Comparison of ENCODE assay signal across 23 mouse cellular contexts in the genomic region with DNA sequence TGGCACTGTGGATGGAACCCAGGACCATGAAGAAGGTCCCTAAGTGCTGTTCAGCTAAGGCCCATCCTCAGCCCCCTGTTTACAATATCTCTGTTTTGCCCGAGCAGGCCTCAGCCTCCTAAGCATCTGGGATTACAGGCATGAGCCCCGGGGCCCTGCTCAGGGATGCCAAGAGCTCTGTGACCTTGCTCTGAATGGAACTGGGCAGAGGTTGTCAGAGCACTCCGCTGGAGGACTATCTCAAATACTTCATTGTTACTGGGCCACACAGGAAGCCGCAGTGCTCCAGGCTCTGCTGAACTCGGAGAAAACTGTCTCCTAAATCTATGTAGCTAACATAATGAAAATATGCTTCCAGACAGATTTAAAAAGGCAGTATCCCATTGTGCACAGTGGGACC.
DNase-seq lines count a peak whose midpoint lies in the region; ATAC-seq lines count a peak whose summit lies in the region.
"Had no signal": no experiment of that assay in that cellular context is flagged by ENCODE, and none has a peak within 500 bp of the region (broad histone marks: within the 10 kb centered on the region; RNA-seq: fewer than 3 reads in every experiment).

No protein-coding gene starts in this region.

- peak overlapping the region; percentile 27 for H3K27ac ChIP-seq in forebrain, embryonic 10.5 days
- H3K27ac ChIP-seq in forebrain, embryonic 14.5 days (ENCODE audit: low read depth, low read length) = no peak overlapping the region
- H3K27ac ChIP-seq in heart, embryonic 16.5 days (ENCODE audit: low read length) = peak overlapping the region; percentile 41
- no peak overlapping the region for H3K27ac ChIP-seq in kidney, embryonic 15.5 days
- H3K27ac ChIP-seq: forebrain, embryonic 12.5 days; hindbrain, embryonic 14.5 days; limb, embryonic 12.5 days; neural tube, embryonic 15.5 days; stomach, postnatal 0 days had no signal

- H3K27me3 ChIP-seq in forebrain, embryonic 10.5 days (ENCODE audit: poor library complexity, severe bottlenecking) = no peaks in the 10 kb centered on the region
- H3K27me3 ChIP-seq in forebrain, embryonic 14.5 days (replicated peaks; ENCODE audit: control insufficient read depth, insufficient read depth, low read length) = no peaks in the 10 kb centered on the region
- H3K27me3 ChIP-seq in heart, embryonic 16.5 days (ENCODE audit: control insufficient read depth, insufficient read depth, low read length) = no peaks in the 10 kb centered on the region
- peaks cover 10% of the 10 kb centered on the region for H3K27me3 ChIP-seq in kidney, embryonic 15.5 days
- H3K27me3 ChIP-seq: limb, embryonic 12.5 days; neural tube, embryonic 15.5 days had no signal

- no peak overlapping the region for H3K4me3 ChIP-seq in forebrain, embryonic 10.5 days
- no peak overlapping the region for H3K4me3 ChIP-seq in forebrain, embryonic 14.5 days (ENCODE audit: low read depth, low read length)
- no peak overlapping the region for H3K4me3 ChIP-seq in heart, embryonic 16.5 days (ENCODE audit: low read length)
- no peak overlapping the region for H3K4me3 ChIP-seq in kidney, embryonic 15.5 days (replicated peaks)
- H3K4me3 ChIP-seq: forebrain, embryonic 12.5 days; limb, embryonic 12.5 days; neural tube, embryonic 15.5 days had no signal

- no peaks in the 10 kb centered on the region for H3K9me3 ChIP-seq in forebrain, embryonic 10.5 days
- H3K9me3 ChIP-seq in forebrain, embryonic 14.5 days (replicated peaks; ENCODE audit: control insufficient read depth, low read length) = no peaks in the 10 kb centered on the region
- H3K9me3 ChIP-seq in heart, embryonic 16.5 days (replicated peaks; ENCODE audit: control insufficient read depth, low read length) = no peaks in the 10 kb centered on the region
- H3K9me3 ChIP-seq in kidney, embryonic 15.5 days (replicated peaks) = no peaks in the 10 kb centered on the region
- H3K9me3 ChIP-seq: forebrain, embryonic 12.5 days; limb, embryonic 12.5 days; neural tube, embryonic 15.5 days had no signal

- H3K9ac ChIP-seq in forebrain, embryonic 14.5 days (ENCODE audit: low read length) = no peak overlapping the region
- H3K9ac ChIP-seq in heart, embryonic 16.5 days (ENCODE audit: low read length) = no peak overlapping the region
- H3K9ac ChIP-seq in kidney, embryonic 15.5 days = no peak overlapping the region
- H3K9ac ChIP-seq: forebrain, embryonic 12.5 days; hindbrain, embryonic 14.5 days; limb, embryonic 12.5 days; liver, postnatal 0 days; neural tube, embryonic 15.5 days had no signal

- H3K36me3 ChIP-seq in forebrain, embryonic 10.5 days (replicated peaks) = no peaks in the 10 kb centered on the region
- no peaks in the 10 kb centered on the region for H3K36me3 ChIP-seq in forebrain, embryonic 14.5 days (ENCODE audit: control insufficient read depth, insufficient read depth, low read length)
- H3K36me3 ChIP-seq in heart, embryonic 16.5 days (ENCODE audit: control insufficient read depth, insufficient read depth) = no peaks in the 10 kb centered on the region
- no peaks in the 10 kb centered on the region for H3K36me3 ChIP-seq in kidney, embryonic 15.5 days
- H3K36me3 ChIP-seq: forebrain, embryonic 12.5 days; limb, embryonic 12.5 days; neural tube, embryonic 15.5 days had no signal

- DNase-seq in forebrain, embryonic 10.5 days (ENCODE audit: extremely low spot score, low spot score) = no peak
- DNase-seq in forebrain, embryonic 14.5 days (ENCODE audit: low spot score) = no peak
- DNase-seq in heart, adult 9 months (ENCODE audit: low spot score in 2 of 2) = no peak
- peak; percentile 42 for DNase-seq in kidney, postnatal 10 days
- no peak for DNase-seq in layer of hippocampus, postnatal 10 days (ENCODE audit: low spot score in 2 of 2)
- DNase-seq: adrenal gland, postnatal 25 days; cerebellum, adult 11-12 months; cerebellum, postnatal 10 days; gastrocnemius, postnatal 36 days; kidney, postnatal 14 days; liver, postnatal 0 days; lung, postnatal 10 days; thymus, adult 2 months; thymus, postnatal 4 days had no signal

- WGBS in forebrain, embryonic 10.5 days = 51% methylated on average over 5 of the region's 5 CpGs
- WGBS in forebrain, embryonic 14.5 days = 50% methylated on average over 5 of the region's 5 CpGs
- WGBS in heart, embryonic 16.5 days = 14% methylated on average over 5 of the region's 5 CpGs
- WGBS in kidney, embryonic 15.5 days = 39% methylated on average over 5 of the region's 5 CpGs

- H3K4me2 ChIP-seq in forebrain, embryonic 14.5 days (ENCODE audit: low read length) = no peak overlapping the region
- H3K4me2 ChIP-seq in heart, embryonic 16.5 days (ENCODE audit: low read depth, low read length) = no peak overlapping the region
- H3K4me2 ChIP-seq in kidney, embryonic 15.5 days = no peak overlapping the region
- H3K4me2 ChIP-seq: forebrain, embryonic 12.5 days; hindbrain, embryonic 14.5 days; limb, embryonic 12.5 days; liver, embryonic 11.5 days; midbrain, embryonic 11.5 days; neural tube, embryonic 15.5 days had no signal

- no peak for ATAC-seq in forebrain, embryonic 14.5 days
- peak; percentile 39 for ATAC-seq in heart, embryonic 16.5 days (replicated peaks; ENCODE audit: extremely low read depth, insufficient read depth, low FRiP score)
- ATAC-seq in kidney, embryonic 15.5 days (replicated peaks; ENCODE audit: low FRiP score) = no peak
- ATAC-seq: liver, postnatal 0 days had no signal

- peaks cover 58% of the 10 kb centered on the region for H3K4me1 ChIP-seq in forebrain, embryonic 10.5 days
- H3K4me1 ChIP-seq in forebrain, embryonic 14.5 days (ENCODE audit: control insufficient read depth, insufficient read depth, low read length) = no peaks in the 10 kb centered on the region
- peaks cover 3% of the 10 kb centered on the region for H3K4me1 ChIP-seq in heart, embryonic 16.5 days (ENCODE audit: control insufficient read depth, insufficient read depth, low read length)
- H3K4me1 ChIP-seq in kidney, embryonic 15.5 days = peaks cover 12% of the 10 kb centered on the region

Comparison
In these comparisons a context has a peak if more than half of its experiments do, and no peak if none do; other contexts are left out.
1. H3K27ac ChIP-seq: peak in forebrain, embryonic 10.5 days (single experiment) and heart, embryonic 16.5 days (single experiment); none in forebrain, embryonic 14.5 days (single experiment) and kidney, embryonic 15.5 days (single experiment).